Comparison of ENCODE assay signal across 8 mouse cellular contexts in genomic region chr19:4989434-4990255, GRCm38 (mm10). TPM values are rescaled to one million over a fixed set of nuclear protein-coding genes. Genes with fewer than 3 reads are reported as not detected.
DNase-seq lines count a peak whose midpoint lies in the region; ATAC-seq and TF ChIP-seq lines count a peak whose summit lies in the region.

No protein-coding gene starts in this region.

- peak overlapping the region; percentile 33 for H3K4me2 ChIP-seq in neural tube, embryonic 11.5 days (ENCODE audit: low read depth)
- H3K4me2 ChIP-seq in hindbrain, embryonic 12.5 days (replicated peaks) = peak overlapping the region; percentile 60
- no peak overlapping the region for H3K4me2 ChIP-seq in stomach, embryonic 16.5 days (ENCODE audit: low read depth, low read length)

- peak overlapping the region; percentile 26 for H3K4me3 ChIP-seq in neural tube, embryonic 11.5 days (ENCODE audit: low read depth, low read length)
- peak overlapping the region; percentile 42 for H3K4me3 ChIP-seq in hindbrain, embryonic 12.5 days
- peak overlapping the region; percentile 46 for H3K4me3 ChIP-seq in midbrain, embryonic 10.5 days
- no peak overlapping the region for H3K4me3 ChIP-seq in stomach, embryonic 16.5 days (replicated peaks; ENCODE audit: low read length)
- H3K4me3 ChIP-seq in kidney, adult 2 months (ENCODE audit: insufficient read depth, low read depth, low read length) = no peak overlapping the region

- H3K4me1 ChIP-seq in neural tube, embryonic 11.5 days (ENCODE audit: control insufficient read depth, insufficient read depth, low read length) = no peaks in the 10 kb centered on the region
- H3K4me1 ChIP-seq in hindbrain, embryonic 12.5 days = peaks cover 14% of the 10 kb centered on the region
- H3K4me1 ChIP-seq in midbrain, embryonic 10.5 days = peaks cover 15% of the 10 kb centered on the region
- no peaks in the 10 kb centered on the region for H3K4me1 ChIP-seq in stomach, embryonic 16.5 days (ENCODE audit: control insufficient read depth, insufficient read depth, low read length)
- no peaks in the 10 kb centered on the region for H3K4me1 ChIP-seq in kidney, adult 2 months (ENCODE audit: control insufficient read depth, insufficient read depth, low read length)

- TF ChIP-seq CTCF in kidney, adult 2 months (conservative IDR thresholded peaks at IDR 0.05; ENCODE audit: insufficient read depth, insufficient read length, low read depth, low read length) = no peak

- no peaks in the 10 kb centered on the region for H3K9me3 ChIP-seq in neural tube, embryonic 11.5 days (ENCODE audit: control insufficient read depth, low read length)
- H3K9me3 ChIP-seq in hindbrain, embryonic 12.5 days (replicated peaks) = no peaks in the 10 kb centered on the region
- no peaks in the 10 kb centered on the region for H3K9me3 ChIP-seq in midbrain, embryonic 10.5 days (replicated peaks)
- no peaks in the 10 kb centered on the region for H3K9me3 ChIP-seq in stomach, embryonic 16.5 days (replicated peaks; ENCODE audit: control insufficient read depth, low read length)

- no peak overlapping the region for H3K9ac ChIP-seq in neural tube, embryonic 11.5 days (ENCODE audit: low read length)
- H3K9ac ChIP-seq in hindbrain, embryonic 12.5 days = peak overlapping the region; percentile 52
- H3K9ac ChIP-seq in stomach, embryonic 16.5 days (ENCODE audit: low read length) = no peak overlapping the region

- no peaks in the 10 kb centered on the region for H3K36me3 ChIP-seq in neural tube, embryonic 11.5 days (ENCODE audit: control insufficient read depth, insufficient read depth, low read length)
- H3K36me3 ChIP-seq in hindbrain, embryonic 12.5 days = no peaks in the 10 kb centered on the region
- H3K36me3 ChIP-seq in midbrain, embryonic 10.5 days = no peaks in the 10 kb centered on the region
- no peaks in the 10 kb centered on the region for H3K36me3 ChIP-seq in stomach, embryonic 16.5 days (ENCODE audit: control insufficient read depth, insufficient read depth, low read length)
- no peaks in the 10 kb centered on the region for H3K36me3 ChIP-seq in kidney, adult 2 months (ENCODE audit: control insufficient read depth, insufficient read depth, low read length)

- ATAC-seq in neural tube, embryonic 11.5 days (ENCODE audit: insufficient read depth, low FRiP score, low TSS enrichment) = no peak
- peak; percentile 73 for ATAC-seq in hindbrain, embryonic 12.5 days (ENCODE audit: low FRiP score)
- 0 out of 2 replicates have a peak, but pooled peaks have one; percentile 1 for ATAC-seq in stomach, embryonic 16.5 days (ENCODE audit: insufficient read depth, low FRiP score)

- peaks cover 61% of the 10 kb centered on the region for H3K27me3 ChIP-seq in neural tube, embryonic 11.5 days (ENCODE audit: control insufficient read depth, insufficient read depth, low read length)
- peaks cover 98% of the 10 kb centered on the region for H3K27me3 ChIP-seq in hindbrain, embryonic 12.5 days
- H3K27me3 ChIP-seq in midbrain, embryonic 10.5 days (ENCODE audit: low read depth, poor library complexity, severe bottlenecking) = peaks cover 91% of the 10 kb centered on the region
- peaks cover 30% of the 10 kb centered on the region for H3K27me3 ChIP-seq in stomach, embryonic 16.5 days (ENCODE audit: control insufficient read depth, insufficient read depth, low read length)
- 0 out of 2 replicates have a peak, but pooled peaks cover 3% of the 10 kb centered on the region for H3K27me3 ChIP-seq in kidney, adult 2 months (replicated peaks; ENCODE audit: control insufficient read depth, insufficient read depth, low read length)

- TF ChIP-seq POLR2A in kidney, adult 2 months (IDR thresholded peaks at IDR 0.05; ENCODE audit: low read depth, low read length) = no peak

- DNase-seq in neural tube, embryonic 11.5 days (ENCODE audit: low spot score) = peak; percentile 32
- DNase-seq in neural tube, embryonic 10.5 days (ENCODE audit: extremely low spot score, low spot score) = no peak
- DNase-seq in midbrain, embryonic 10.5 days (ENCODE audit: low spot score) = no peak
- no peak for DNase-seq in lung, postnatal 36 days
- DNase-seq in kidney, adult 2 months = no peak
- no peak for DNase-seq in heart, adult 9 months (ENCODE audit: low spot score in 2 of 2)

- no peak overlapping the region for H3K27ac ChIP-seq in neural tube, embryonic 11.5 days (ENCODE audit: low read depth, low read length)
- no peak overlapping the region for H3K27ac ChIP-seq in hindbrain, embryonic 12.5 days
- no peak overlapping the region for H3K27ac ChIP-seq in midbrain, embryonic 10.5 days (replicated peaks)
- no peak overlapping the region for H3K27ac ChIP-seq in stomach, embryonic 16.5 days (ENCODE audit: low read length)
- H3K27ac ChIP-seq in kidney, adult 2 months (ENCODE audit: insufficient read depth, low read depth, low read length) = no peak overlapping the region

- 20% methylated on average over 44 of the region's 47 CpGs for WGBS in neural tube, embryonic 11.5 days
- 15% methylated on average over 44 of the region's 47 CpGs for WGBS in hindbrain, embryonic 12.5 days
- WGBS in midbrain, embryonic 10.5 days = 15% methylated on average over 47 of the region's 47 CpGs
- 16% methylated on average over 43 of the region's 47 CpGs for WGBS in stomach, embryonic 16.5 days
- 20% methylated on average over 47 of the region's 47 CpGs for WGBS in kidney, adult 2 months

RNA-seq across cellular contexts. Expression of gene Npas4, which starts 0.5 kb away (rescaled TPM):
- polyA plus RNA-seq in neural tube, embryonic 11.5 days (2014; fragmentation: Nextera tagmentation; extraction: Ambion mirVana) = 0.12 TPM in 1 of 2 replicates, not detected in the other
- polyA plus RNA-seq in hindbrain, embryonic 12.5 days (2016; fragmentation: Nextera tagmentation; extraction: Ambion mirVana) = 0.08 and 0.10 TPM in 2 replicates
- polyA plus RNA-seq in midbrain, embryonic 10.5 days (2016; fragmentation: Nextera tagmentation; extraction: Ambion mirVana) = not detected in 2 replicates
- polyA plus RNA-seq in stomach, embryonic 16.5 days (2015; fragmentation: Nextera tagmentation; extraction: Ambion mirVana) = 0.23 and 0.34 TPM in 2 replicates
- polyA plus RNA-seq in kidney, adult 2 months (2012; rRNA removed) = 0.05 and 0.23 TPM in 2 replicates

RNA-seq across cellular contexts. Expression of gene Mrpl11, which starts 27.7 kb away (rescaled TPM):
- 143 and 150 TPM in 2 replicates for polyA plus RNA-seq in neural tube, embryonic 11.5 days (2014; fragmentation: Nextera tagmentation; extraction: Ambion mirVana)
- 116 and 124 TPM in 2 replicates for polyA plus RNA-seq in hindbrain, embryonic 12.5 days (2016; fragmentation: Nextera tagmentation; extraction: Ambion mirVana)
- 156 and 163 TPM in 2 replicates for polyA plus RNA-seq in midbrain, embryonic 10.5 days (2016; fragmentation: Nextera tagmentation; extraction: Ambion mirVana)
- 79.6 and 80.5 TPM in 2 replicates for polyA plus RNA-seq in stomach, embryonic 16.5 days (2015; fragmentation: Nextera tagmentation; extraction: Ambion mirVana)
- polyA plus RNA-seq in kidney, adult 2 months (2012; rRNA removed) = 47.6 and 55.2 TPM in 2 replicates

RNA-seq across cellular contexts. Expression of gene Slc29a2, which starts 34.0 kb away (rescaled TPM):
- polyA plus RNA-seq in neural tube, embryonic 11.5 days (2014; fragmentation: Nextera tagmentation; extraction: Ambion mirVana) = 3.9 and 6.2 TPM in 2 replicates
- polyA plus RNA-seq in hindbrain, embryonic 12.5 days (2016; fragmentation: Nextera tagmentation; extraction: Ambion mirVana) = 5.3 and 7.2 TPM in 2 replicates
- polyA plus RNA-seq in midbrain, embryonic 10.5 days (2016; fragmentation: Nextera tagmentation; extraction: Ambion mirVana) = 7.4 and 8.6 TPM in 2 replicates
- 3.1 and 3.3 TPM in 2 replicates for polyA plus RNA-seq in stomach, embryonic 16.5 days (2015; fragmentation: Nextera tagmentation; extraction: Ambion mirVana)
- polyA plus RNA-seq in kidney, adult 2 months (2012; rRNA removed) = 14.2 and 14.4 TPM in 2 replicates

RNA-seq across cellular contexts. Expression of gene Peli3, which starts 46.7 kb away (rescaled TPM):
- 3.4 and 3.5 TPM in 2 replicates for polyA plus RNA-seq in neural tube, embryonic 11.5 days (2014; fragmentation: Nextera tagmentation; extraction: Ambion mirVana)
- polyA plus RNA-seq in hindbrain, embryonic 12.5 days (2016; fragmentation: Nextera tagmentation; extraction: Ambion mirVana) = 6.5 and 6.7 TPM in 2 replicates
- polyA plus RNA-seq in midbrain, embryonic 10.5 days (2016; fragmentation: Nextera tagmentation; extraction: Ambion mirVana) = 1.5 and 1.9 TPM in 2 replicates
- polyA plus RNA-seq in stomach, embryonic 16.5 days (2015; fragmentation: Nextera tagmentation; extraction: Ambion mirVana) = 1.8 and 1.9 TPM in 2 replicates
- 2.7 and 3.6 TPM in 2 replicates for polyA plus RNA-seq in kidney, adult 2 months (2012; rRNA removed)

RNA-seq across cellular contexts. Expression of gene B4gat1, which starts 49.0 kb away (rescaled TPM):
- polyA plus RNA-seq in neural tube, embryonic 11.5 days (2014; fragmentation: Nextera tagmentation; extraction: Ambion mirVana) = 37.9 and 39.8 TPM in 2 replicates
- 43.8 and 48.7 TPM in 2 replicates for polyA plus RNA-seq in hindbrain, embryonic 12.5 days (2016; fragmentation: Nextera tagmentation; extraction: Ambion mirVana)
- 39.4 and 42.1 TPM in 2 replicates for polyA plus RNA-seq in midbrain, embryonic 10.5 days (2016; fragmentation: Nextera tagmentation; extraction: Ambion mirVana)
- polyA plus RNA-seq in stomach, embryonic 16.5 days (2015; fragmentation: Nextera tagmentation; extraction: Ambion mirVana) = 41.8 and 44.1 TPM in 2 replicates
- polyA plus RNA-seq in kidney, adult 2 months (2012; rRNA removed) = 45.0 and 50.6 TPM in 2 replicates

Comparison
In these comparisons a context has a peak if more than half of its experiments do, and no peak if none do; other contexts are left out.
1. H3K4me3 ChIP-seq: peak in neural tube, embryonic 11.5 days (single experiment), hindbrain, embryonic 12.5 days (single experiment) and midbrain, embryonic 10.5 days (single experiment); none in stomach, embryonic 16.5 days (single experiment) and kidney, adult 2 months (single experiment).